Mouse (Mus musculus) frontal cortex, adult 2 months (tissue): ENCODE results near the gene Ranbp3l. TPM values are rescaled to one million over a fixed set of nuclear protein-coding genes. Genes with fewer than 3 reads are reported as not detected.
"Not testable (repeated sequence)": the region's sequence is repeated elsewhere in the genome, so short reads cannot be mapped to it uniquely, and the experiment has no call there.

Experiments
- DNase-seq, 2 experiments: peaks; one replicate each; pipeline ENCODE4 v3.0.0; 2022; ENCODE audit warnings: low spot score in 1 of 2; ENCODE audit errors: extremely low spot score in 1 of 2
- polyA plus RNA-seq: library from polyadenylated mRNA; depleted of rRNA; stranded (reverse); fragments of >200 nt; gene quantifications from 2 replicates; pipeline ENCODE4 v1.2.3, GENCODE M21; 2012; rRNA removed

Gene Ranbp3l
- polyA plus RNA-seq, result 7.6 and 13.1 TPM in 2 replicates

GRCm38 (mm10) chr15:8967573-8968228 is at the start of gene Ranbp3l:
Gene Ranbp3l (plus strand): TSS chr15:8967949.
- peak in 1 of 2 experiments; percentile 25 for DNase-seq

GRCm38 (mm10) chr15:8930061-8930460 is 37.7 kb upstream of the Ranbp3l start:
- no peak for DNase-seq

DNA sequence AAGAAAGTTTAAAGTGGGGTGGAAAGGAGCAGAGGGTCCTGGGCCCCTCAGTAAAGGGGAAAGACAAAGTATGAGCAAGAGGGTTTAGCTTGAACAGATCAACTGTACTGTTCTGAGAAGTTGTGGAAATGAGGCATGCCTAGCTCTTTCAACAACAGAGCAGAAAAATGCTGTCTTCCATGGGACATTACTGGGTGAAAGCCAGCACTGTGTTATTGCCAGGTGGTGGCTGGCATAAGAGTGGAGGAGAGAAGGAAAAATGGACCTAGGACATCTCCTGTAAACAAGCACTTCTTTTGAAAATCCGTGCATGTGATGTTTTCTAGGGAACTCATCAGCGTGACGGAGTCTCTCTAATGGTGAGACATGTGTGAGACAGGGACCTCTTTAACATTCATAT is 30.8 kb upstream of the Ranbp3l start:
- DNase-seq, result no peak

- no peak for DNase-seq
Measured at GRCm38 (mm10) chr15:8940861-8941260, 26.9 kb upstream of the Ranbp3l start.

- no peak for DNase-seq
Measured at GRCm38 (mm10) chr15:8950856-8951255, 16.9 kb upstream of the Ranbp3l start.

GRCm38 (mm10) chr15:8963323-8963722 is 4.4 kb upstream of the Ranbp3l start:
- peak in 1 of 2 experiments; percentile 7 for DNase-seq

GRCm38 (mm10) chr15:8968229-8968595 is 463 bp downstream of the Ranbp3l start:
- DNase-seq, result no peak

DNA sequence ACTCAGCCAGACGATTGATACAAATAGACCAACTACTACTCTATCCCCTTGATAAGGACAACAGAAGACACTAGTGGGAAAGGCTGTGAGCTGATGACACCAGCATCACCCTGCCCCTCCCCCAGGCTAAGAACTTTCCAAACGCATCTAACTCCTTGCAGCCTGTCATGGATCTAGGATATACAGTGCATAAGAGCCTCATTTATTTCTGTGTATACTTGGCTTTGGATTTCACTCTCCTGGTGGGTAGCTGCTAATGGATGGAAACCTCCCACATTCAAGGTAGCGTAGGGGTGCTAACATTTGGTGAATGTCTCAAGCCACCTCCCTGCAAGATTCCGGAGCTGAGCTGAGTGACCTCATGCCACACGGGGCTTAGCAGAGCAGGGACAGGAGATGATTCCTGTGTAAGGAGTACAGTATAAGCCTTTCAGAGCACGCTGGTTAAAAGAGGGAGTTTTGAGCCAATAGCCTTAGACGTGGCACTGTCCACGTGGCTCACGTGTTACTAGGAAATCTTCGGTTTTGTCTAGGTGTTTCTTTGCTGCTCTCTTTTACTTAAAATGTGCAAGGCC is 1.4 kb downstream of the Ranbp3l start:
- DNase-seq, result no peak

GRCm38 (mm10) chr15:8991211-8991610 is 23.5 kb downstream of the Ranbp3l start:
- DNase-seq, result peak in 1 of 2 experiments; percentile 23

- DNase-seq, result peak in 1 of 2 experiments; percentile 21
Measured at GRCm38 (mm10) chr15:8991859-8992838, 24.4 kb downstream of the Ranbp3l start.

GRCm38 (mm10) chr15:8994608-8995277 is 27.0 kb downstream of the Ranbp3l start:
- DNase-seq, result peak; percentile 17 to 71

- DNase-seq, result no peak
Measured at GRCm38 (mm10) chr15:8995490-8995889, 27.7 kb downstream of the Ranbp3l start.

DNA sequence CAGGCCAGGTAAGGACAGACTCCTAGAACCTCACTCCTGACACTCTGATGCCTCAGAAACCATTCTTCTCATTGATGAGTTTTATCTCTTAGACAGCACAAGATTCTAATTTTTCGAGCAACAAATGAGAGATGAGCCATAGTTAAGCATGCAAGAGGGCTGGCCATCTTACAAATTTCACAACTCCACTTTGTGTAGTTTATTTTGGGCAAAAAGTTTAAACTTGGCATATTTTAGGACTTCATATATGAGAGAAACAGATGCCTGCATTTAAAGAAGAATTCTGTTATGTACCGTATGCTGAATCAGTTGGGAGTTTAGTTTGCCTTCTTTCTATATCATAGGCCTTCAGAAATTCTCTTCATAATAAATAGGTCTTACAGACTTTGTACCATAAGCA is 35.0 kb downstream of the Ranbp3l start:
- peak in 1 of 2 experiments; percentile 47 for DNase-seq

GRCm38 (mm10) chr15:9009196-9009595 is 41.4 kb downstream of the Ranbp3l start:
- DNase-seq, result no peak

DNA sequence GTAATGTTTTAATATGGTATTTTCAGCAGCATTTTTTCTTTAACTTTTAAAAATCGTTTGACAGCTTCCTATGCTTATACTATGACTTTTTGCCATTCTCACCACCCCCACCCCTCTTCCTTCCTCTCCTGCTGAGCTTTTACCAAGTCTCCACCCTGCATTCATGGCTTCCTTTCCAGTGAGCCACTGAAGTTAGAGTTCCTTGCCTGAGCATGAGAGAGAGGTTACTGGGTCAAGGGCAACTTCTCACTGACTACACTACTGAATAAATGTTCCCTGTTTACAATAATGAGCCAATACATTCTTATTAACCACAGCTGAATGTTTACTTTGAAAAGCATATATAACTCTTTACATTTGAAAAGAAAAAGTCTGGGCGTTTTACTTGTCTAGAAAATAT is 46.8 kb downstream of the Ranbp3l start:
- no peak for DNase-seq

DNA sequence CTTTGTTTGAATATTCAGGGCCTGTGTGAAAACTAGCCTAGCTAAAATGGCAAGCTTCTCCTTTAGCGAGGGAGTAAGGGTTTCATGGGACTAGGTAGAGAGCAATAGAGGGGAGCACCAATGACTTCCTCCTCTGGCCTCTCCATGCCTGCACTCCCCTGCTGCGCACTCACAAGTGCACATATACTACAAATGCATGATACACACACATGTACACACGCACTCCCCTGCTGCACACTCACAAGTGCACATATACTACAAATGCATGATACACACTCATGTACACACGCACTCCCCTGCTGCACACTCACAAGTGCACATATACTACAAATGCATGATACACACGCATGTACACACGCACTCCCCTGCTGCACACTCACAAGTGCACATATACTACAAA is 47.7 kb downstream of the Ranbp3l start:
- DNase-seq, result not testable (repeated sequence)

- DNase-seq, result no peak
Measured at GRCm38 (mm10) chr15:9055704-9056103, 88.0 kb downstream of the Ranbp3l start.

- DNase-seq, result no peak
Measured at GRCm38 (mm10) chr15:9059856-9060255, 92.1 kb downstream of the Ranbp3l start.

DNA sequence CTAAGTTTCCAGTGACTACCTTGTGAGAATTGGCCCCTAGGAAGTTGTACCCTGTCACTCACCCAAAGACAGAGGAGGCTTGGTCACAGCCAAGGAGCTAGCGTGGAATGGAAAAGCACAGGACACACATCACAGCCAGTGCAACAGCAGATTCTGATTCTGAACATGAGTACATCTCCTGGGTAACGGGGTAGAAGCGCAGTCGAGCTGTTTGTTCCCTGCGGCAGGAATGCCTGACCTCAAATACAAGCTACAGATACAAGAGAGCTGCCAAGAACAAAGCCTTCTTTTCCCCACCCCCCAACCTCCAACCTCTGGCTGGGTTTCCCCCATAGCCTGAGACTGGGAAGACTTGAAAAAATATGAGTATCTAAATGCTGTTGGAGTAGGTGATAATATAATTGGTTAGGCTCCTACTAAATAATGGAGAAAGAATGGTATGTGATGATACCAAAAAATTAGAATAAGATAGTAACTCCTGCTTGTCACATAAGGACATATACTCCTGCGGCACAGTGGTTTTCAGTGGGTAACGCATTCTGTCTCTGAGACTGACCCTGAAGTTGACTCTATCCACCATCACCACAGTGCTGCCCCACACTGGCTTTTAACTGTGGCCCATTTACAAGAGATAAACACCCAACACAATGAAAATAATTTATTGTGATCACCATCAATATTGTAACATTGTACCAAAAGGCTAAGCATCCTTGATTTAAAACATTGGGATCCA is 93.6 kb downstream of the Ranbp3l start:
- peak; percentile 33 to 42 for DNase-seq

DNA sequence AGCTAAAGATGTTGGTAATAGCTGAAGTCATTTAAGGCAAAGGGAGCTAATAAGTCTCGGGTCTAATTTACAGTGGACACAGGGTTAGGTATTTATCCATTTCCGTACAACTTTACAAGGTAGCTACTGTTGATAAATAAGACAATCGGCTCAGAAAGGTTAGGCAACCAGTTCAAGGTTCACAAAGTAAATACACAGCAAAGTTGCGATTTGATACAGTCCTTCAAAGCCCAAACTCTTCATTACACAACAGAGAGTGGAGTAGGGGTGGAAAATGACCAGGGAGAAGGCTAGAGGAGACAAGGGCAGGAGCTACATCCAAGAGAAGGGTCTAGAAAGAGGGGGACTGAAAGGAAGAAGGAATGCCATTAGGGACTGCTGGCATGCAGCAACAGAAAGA is 101.1 kb downstream of the Ranbp3l start:
- no peak for DNase-seq
